Mouse (Mus musculus) limb, embryonic 15.5 days (tissue): ENCODE data around the gene Tmf1. TPM values are rescaled to one million over a fixed set of nuclear protein-coding genes. Genes with fewer than 3 reads are reported as not detected.

ENCODE experiments used
- ATAC-seq: fragments of 200-750 bp; cut with Nextera tagmentation; 2 replicates; pipeline ENCODE4 v1.8.0; 2017; ENCODE audit warnings: low read depth, moderate TSS enrichment; ENCODE audit not compliant: insufficient number of reproducible peaks, low FRiP score, low TSS enrichment
- H3K27ac ChIP-seq: fragments of 300-500 bp; sonication (generic); 2 replicates; pipeline ENCODE4 v1.5.1; 2015; ENCODE audit warnings: moderate library complexity, mild to moderate bottlenecking, inconsistent platforms
- H3K27me3 ChIP-seq: fragments of 300-500 bp; sonication (generic); 2 replicates; pipeline ENCODE4 v1.6.1; 2015; ENCODE audit warnings: inconsistent platforms
- H3K36me3 ChIP-seq: fragments of 300-500 bp; sonication (generic); 2 replicates; pipeline ENCODE4 v1.6.1; 2015; ENCODE audit warnings: inconsistent platforms
- H3K4me1 ChIP-seq: fragments of 300-500 bp; sonication (generic); 2 replicates; pipeline ENCODE4 v1.6.1; 2015; ENCODE audit warnings: inconsistent platforms
- H3K4me2 ChIP-seq: fragments of 300-500 bp; sonication (generic); 2 replicates; pipeline ENCODE4 v1.6.1; 2015; ENCODE audit warnings: mild to moderate bottlenecking, inconsistent platforms
- H3K4me3 ChIP-seq: fragments of 300-500 bp; sonication (generic); 2 replicates; pipeline ENCODE4 v1.5.1; 2015; ENCODE audit warnings: mild to moderate bottlenecking, inconsistent platforms
- H3K9ac ChIP-seq: fragments of 300-500 bp; sonication (generic); 2 replicates; pipeline ENCODE4 v1.6.1; 2015; ENCODE audit warnings: inconsistent platforms
- H3K9me3 ChIP-seq: fragments of 300-500 bp; sonication (generic); 2 replicates; pipeline ENCODE4 v1.6.1; 2016; ENCODE audit warnings: inconsistent platforms
- WGBS: fragments of 180-500 bp; shearing (Covaris S2); methylation state at CpG from one replicate; pipeline ENCODE4 v1.1.7; 2015; 5-methylcytosine and 5-hydroxymethylcytosine counted together
- polyA plus RNA-seq: library from polyadenylated mRNA; unstranded; fragments of >200 nt; fragmentation: Nextera tagmentation; extraction: Ambion mirVana; gene quantifications from 2 replicates; pipeline ENCODE4 v1.2.1, GENCODE M21; 2015

Gene Tmf1
- polyA plus RNA-seq, result 38.5 and 40.3 TPM in 2 replicates

DNA sequence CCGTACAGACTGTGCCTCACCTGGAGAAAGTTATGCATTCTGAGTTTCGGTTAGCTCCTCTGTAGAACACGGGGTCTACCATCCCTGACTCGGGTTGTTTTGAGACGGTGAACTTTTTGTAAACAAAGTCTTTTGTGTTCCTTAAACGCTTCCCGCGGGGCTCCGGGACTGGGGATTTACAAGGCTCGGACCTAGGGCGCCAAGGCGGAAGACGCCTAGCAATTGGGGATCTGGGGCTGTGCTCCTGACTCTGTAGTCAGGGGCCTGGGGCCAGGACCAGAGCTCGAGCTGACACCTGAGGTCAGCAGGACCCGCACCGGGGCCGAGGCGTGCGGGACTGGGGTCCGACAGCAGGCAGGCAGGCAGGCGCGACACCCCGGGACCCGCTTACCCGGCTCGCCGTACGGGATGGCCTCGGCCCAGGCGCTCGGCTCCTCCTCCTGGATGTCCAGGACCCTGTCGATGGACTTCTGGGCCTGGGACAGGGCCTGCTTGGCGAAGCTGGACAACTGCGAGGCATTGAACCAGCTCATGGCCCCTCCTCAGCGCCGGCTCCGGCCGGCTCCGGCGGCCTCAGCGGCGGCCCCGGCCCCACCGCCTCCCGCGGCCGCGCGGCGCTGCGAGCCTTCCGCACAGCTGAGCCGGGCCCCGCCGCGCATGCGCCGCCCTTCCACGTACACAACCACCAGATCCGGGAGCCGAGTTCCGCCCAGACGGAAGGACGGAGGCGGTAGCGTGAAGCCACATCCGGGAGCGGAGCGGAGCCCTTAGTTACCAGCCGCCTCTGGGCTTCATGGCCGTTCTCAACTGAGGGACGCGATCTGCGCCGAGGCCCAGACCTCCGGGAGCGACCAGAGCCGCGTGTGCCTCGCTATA, at the start of gene Tmf1:
Gene Tmf1 (minus strand): TSS at position 632 of the 876 bp plus-strand sequence.
- WGBS, result under 1% methylated on average over 80 of the region's 80 CpGs
- H3K9me3 ChIP-seq, result no peaks in the 10 kb centered on the region
- H3K4me1 ChIP-seq, result peaks cover 15% of the 10 kb centered on the region
- peak within 1 kb of the TSS; percentile 93 for H3K27ac ChIP-seq
- H3K9ac ChIP-seq, result peak within 1 kb of the TSS; percentile 89
- H3K36me3 ChIP-seq, result peaks cover 15% of the 10 kb centered on the region; the same call in 1 of the 2 replicates
- peak within 1 kb of the TSS; percentile 59 for H3K4me2 ChIP-seq
- no peaks in the 10 kb centered on the region for H3K27me3 ChIP-seq
- H3K4me3 ChIP-seq, result peak within 1 kb of the TSS; percentile 92
- ATAC-seq, result peak; percentile 97

DNA sequence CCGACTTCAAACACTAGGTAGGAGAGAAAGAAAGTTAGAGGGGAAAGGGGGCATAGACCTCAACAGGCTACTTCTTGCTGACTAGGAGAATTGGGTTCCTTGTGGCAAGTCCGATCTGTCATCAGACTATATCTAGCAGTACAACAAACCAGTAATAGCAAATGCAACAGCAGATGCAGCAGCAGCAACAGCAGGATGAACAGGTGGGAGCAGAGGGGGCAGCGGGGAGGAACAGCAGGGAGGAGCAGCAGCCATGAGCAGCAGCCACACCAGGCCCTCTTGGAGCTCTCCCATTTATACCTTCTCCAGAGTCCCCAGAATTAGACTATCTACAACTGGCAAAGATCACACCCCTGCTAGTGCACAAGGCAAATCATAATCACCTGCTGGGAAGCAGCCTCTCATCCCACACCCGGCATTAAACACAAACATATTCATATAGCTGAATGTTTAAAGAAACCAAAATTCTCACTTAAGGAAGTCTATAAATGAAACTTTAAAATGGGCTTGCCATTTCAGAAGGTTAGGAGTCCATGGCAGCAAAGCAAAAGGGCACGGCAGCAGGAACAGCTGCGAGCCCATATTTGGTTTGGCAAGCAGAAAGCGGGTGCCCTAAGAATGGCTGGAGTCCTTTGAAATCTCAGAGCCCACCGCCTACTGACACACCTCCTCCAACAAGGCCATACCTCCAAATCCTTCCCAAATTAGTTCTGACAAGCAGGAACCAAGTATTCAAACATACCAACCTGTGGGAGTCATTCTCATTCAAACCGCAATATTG, 48.3 kb upstream of the Tmf1 start:
- H3K27ac ChIP-seq, result no peak overlapping the region
- 88% methylated on average over 9 of the region's 9 CpGs for WGBS
- peaks cover 27% of the 10 kb centered on the region for H3K36me3 ChIP-seq
- H3K4me2 ChIP-seq, result no peak overlapping the region
- ATAC-seq, result no peak
- H3K27me3 ChIP-seq, result peaks cover 20% of the 10 kb centered on the region; the same call in 1 of the 2 replicates
- H3K4me1 ChIP-seq, result peaks cover 5% of the 10 kb centered on the region; the same call in 1 of the 2 replicates
- no peak overlapping the region for H3K4me3 ChIP-seq
- no peaks in the 10 kb centered on the region for H3K9me3 ChIP-seq
- no peak overlapping the region for H3K9ac ChIP-seq

DNA sequence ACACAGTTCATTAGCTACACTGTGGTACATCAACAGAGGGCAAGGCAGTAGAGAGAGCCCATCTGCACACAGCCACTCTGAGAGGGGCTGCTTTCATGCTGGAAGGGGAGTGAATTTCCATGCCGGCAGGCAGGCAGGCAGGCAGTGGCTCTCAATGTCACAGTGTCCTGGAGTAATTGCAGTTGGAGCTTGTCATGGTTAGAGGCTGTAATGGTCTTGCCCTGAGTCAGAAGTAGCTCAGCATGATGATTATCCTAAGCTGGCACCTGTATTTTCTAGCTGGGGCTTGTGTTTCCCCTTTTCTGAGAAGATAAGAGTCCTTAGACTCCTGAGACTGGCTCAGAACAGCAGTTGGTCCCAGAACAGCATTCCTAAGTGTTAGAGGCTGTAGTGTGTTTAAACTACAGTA, 47.2 kb upstream of the Tmf1 start:
- H3K27ac ChIP-seq, result no peak overlapping the region
- H3K27me3 ChIP-seq, result peaks cover 10% of the 10 kb centered on the region; the same call in 1 of the 2 replicates
- peaks cover 14% of the 10 kb centered on the region; the same call in 1 of the 2 replicates for H3K4me1 ChIP-seq
- peaks cover 17% of the 10 kb centered on the region for H3K36me3 ChIP-seq
- H3K9me3 ChIP-seq, result no peaks in the 10 kb centered on the region
- H3K4me2 ChIP-seq, result no peak overlapping the region
- WGBS, result 50% methylated on average over 1 of the region's 1 CpGs
- ATAC-seq, result no peak
- H3K9ac ChIP-seq, result no peak overlapping the region
- H3K4me3 ChIP-seq, result no peak overlapping the region

DNA sequence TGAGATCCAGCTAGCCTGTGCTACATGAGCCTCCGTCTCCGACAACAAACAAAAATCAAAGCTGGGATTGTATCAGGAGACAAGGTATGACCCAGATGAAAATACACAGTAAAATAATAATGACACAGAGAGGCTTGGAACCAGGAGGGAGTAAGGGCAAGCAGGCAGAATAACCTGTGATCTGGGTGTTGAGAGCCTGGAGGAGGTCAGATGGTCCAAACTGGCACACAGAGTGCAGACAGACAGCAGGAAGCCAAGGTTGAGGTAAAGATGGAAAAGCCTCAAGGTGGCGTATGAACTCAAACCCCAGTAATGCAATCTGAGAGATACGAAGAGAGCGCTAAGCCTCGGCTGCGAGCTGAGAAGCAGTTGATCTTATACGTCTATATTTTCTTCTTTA, 45.6 kb upstream of the Tmf1 start:
- WGBS, result 95% methylated on average over 8 of the region's 8 CpGs

DNA sequence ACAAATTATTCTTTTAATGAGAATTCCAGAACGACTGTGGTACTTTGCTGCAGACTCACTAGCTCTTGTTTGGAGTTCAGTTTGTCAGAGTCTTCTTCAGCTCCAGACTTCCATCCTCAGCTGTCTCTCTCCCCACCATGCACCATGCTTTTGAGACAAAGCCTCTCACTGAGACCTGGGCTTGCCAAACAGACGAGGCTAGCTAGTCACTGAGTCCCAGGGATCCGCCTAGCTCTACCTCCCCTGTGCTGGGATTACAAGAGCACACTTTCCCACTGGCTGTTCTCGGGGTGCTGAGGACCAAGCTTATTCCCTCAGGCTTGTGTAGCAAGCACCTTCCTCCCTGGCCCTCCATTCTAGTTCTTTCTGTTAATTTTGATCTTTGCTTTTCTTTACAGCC, 44.6 kb upstream of the Tmf1 start:
- Histone ChIP-seq H3K4me2 (no peak overlapping the region), H3K9ac (no peak overlapping the region), H3K4me1 (peaks cover 14% of the 10 kb centered on the region; the same call in 1 of the 2 replicates), H3K27me3 (peaks cover 4% of the 10 kb centered on the region; the same call in 1 of the 2 replicates), H3K4me3 (no peak overlapping the region), H3K27ac (peak overlapping the region; percentile 23; the same call in 1 of the 2 replicates), H3K36me3 (peaks cover 4% of the 10 kb centered on the region; the same call in 1 of the 2 replicates), H3K9me3 (no peaks in the 10 kb centered on the region)
- ATAC-seq, result no peak
- WGBS, result 63% methylated on average over 4 of the region's 4 CpGs

More for the DNA sequence above, 45.6 kb upstream of the Tmf1 start:
- Histone ChIP-seq H3K9me3 (no peaks in the 10 kb centered on the region), H3K27me3 (peaks cover 6% of the 10 kb centered on the region; the same call in 1 of the 2 replicates), H3K36me3 (peaks cover 8% of the 10 kb centered on the region), H3K9ac (no peak overlapping the region), H3K4me2 (no peak overlapping the region), H3K4me1 (peaks cover 14% of the 10 kb centered on the region; the same call in 1 of the 2 replicates), H3K4me3 (no peak overlapping the region), H3K27ac (no peak overlapping the region)
- no peak for ATAC-seq

DNA sequence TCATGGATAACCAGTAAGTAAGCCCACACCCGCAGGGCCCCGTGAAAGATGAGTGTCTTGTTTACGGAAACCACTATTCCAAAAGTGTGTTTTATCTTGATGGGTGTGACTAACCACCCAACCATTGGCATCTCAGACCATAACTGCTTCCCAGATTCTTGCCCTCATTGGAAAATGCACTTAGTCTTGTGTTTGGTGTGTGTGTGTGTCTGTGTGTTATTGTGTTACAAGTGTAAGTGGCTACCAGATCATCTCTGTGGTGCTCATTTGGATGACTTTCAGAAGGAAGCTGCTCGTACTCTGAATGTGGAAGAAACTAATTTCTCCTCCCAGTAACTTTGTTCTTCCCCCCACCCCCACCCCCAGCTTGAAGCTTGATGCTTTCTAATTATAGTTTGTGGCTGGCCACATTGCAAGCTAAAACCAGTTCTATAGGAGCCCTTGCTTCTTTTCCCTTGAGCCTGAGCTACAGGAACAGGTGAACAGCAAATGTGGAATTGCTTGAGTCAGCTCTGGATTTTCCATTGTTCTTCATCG, 44.1 kb upstream of the Tmf1 start:
- H3K4me2 ChIP-seq, result no peak overlapping the region
- no peak overlapping the region for H3K9ac ChIP-seq
- H3K27me3 ChIP-seq, result peaks cover under 1% of the 10 kb centered on the region; the same call in 1 of the 2 replicates
- peaks cover 4% of the 10 kb centered on the region; the same call in 1 of the 2 replicates for H3K36me3 ChIP-seq
- no peak overlapping the region for H3K4me3 ChIP-seq
- H3K27ac ChIP-seq, result peak overlapping the region; percentile 39; the same call in 1 of the 2 replicates
- no peaks in the 10 kb centered on the region for H3K9me3 ChIP-seq
- ATAC-seq, result peak; percentile 52; the same call in 1 of the 2 replicates
- WGBS, result 51% methylated on average over 5 of the region's 5 CpGs
- H3K4me1 ChIP-seq, result peaks cover 14% of the 10 kb centered on the region; the same call in 1 of the 2 replicates

DNA sequence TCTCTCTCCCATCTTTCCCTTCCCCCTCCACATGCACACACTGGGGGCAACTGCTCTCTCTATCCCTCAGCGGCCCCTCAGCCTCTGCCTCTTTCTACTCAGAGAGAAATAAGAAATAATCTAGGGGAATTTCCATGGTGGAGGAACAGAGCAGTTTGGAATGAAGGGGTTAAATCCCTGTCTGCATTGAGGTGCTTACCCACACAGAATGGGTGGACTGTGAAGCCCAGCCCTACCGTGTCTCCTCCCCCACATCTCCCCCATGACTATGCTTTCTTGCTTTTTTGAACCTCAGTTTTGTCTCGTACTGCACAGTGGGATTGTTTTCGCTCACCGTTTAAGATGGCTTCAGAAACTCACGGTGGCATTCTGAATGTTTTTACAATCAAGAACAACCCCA, 43.4 kb upstream of the Tmf1 start:
- Histone ChIP-seq H3K4me2 (no peak overlapping the region), H3K4me3 (no peak overlapping the region), H3K27ac (no peak overlapping the region), H3K9ac (no peak overlapping the region), H3K9me3 (no peaks in the 10 kb centered on the region), H3K36me3 (peaks cover 4% of the 10 kb centered on the region; the same call in 1 of the 2 replicates), H3K27me3 (no peaks in the 10 kb centered on the region; the same call in 1 of the 2 replicates), H3K4me1 (peaks cover 14% of the 10 kb centered on the region; the same call in 1 of the 2 replicates)
- no peak for ATAC-seq
- 51% methylated on average over 6 of the region's 6 CpGs for WGBS

DNA sequence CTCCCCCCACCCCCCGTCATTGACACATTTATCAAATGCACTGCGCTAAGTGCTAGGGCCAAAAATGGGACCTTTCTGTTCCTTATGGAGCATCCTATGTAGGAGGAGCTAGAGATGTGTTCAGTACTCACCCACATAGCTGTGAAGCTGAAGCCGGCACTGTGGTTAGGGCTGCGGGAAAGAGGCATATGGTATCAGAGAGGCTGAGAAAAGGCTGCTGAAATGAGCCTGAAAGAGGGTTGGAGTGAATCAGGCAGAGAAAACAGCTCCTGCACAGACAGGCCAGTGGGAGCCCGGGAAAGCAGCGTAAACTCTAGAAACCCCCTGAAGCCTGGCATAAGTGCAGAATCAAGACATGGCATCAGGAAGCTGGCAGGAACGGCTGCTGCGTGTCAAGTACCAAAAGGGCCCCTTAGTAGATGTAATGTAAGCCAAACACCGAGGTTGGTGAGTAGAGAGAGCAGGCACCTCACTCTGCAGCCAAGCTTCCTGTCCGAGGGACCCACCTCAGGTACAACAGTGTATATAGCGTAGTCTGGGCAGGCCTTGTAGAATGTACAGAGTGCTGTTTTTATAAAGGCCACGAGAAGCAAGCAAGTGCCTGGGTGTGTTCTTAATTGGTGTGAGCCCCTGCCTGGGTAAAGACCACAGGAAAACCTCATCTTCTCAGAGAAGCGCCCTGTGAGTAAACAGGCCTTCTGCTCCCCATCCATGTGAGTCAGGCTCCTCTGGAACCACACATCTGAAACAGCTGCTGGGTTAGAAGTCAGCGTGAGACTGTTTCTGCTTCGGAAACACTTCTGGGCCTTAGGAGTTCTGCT, 42.5 kb upstream of the Tmf1 start:
- ATAC-seq, result no peak
- Histone ChIP-seq H3K9ac (no peak overlapping the region), H3K27me3 (no peaks in the 10 kb centered on the region), H3K4me3 (no peak overlapping the region), H3K27ac (peak overlapping the region; percentile 19), H3K4me1 (peaks cover 14% of the 10 kb centered on the region; the same call in 1 of the 2 replicates), H3K4me2 (no peak overlapping the region), H3K9me3 (no peaks in the 10 kb centered on the region), H3K36me3 (peaks cover 4% of the 10 kb centered on the region; the same call in 1 of the 2 replicates)
- WGBS, result 61% methylated on average over 15 of the region's 15 CpGs

DNA sequence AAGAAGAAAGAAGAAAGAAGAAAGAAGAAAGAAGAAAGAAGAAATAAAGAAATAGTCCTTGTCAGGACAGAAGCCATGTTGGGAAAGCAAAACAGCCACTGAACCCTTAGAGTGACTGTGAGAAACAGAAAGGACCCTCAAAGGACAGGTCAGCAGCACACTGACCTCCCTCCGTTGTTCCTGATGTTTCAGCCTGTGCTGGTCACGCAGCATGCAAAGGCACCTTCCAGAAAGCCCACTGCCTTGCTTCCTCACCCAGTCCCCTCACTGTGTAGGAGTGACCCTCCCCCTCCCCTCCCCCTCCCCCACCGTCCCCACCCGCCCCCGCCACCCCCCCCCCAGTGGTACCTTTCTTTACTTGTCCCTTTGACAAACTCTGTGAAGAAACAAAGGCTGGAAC, 41.8 kb upstream of the Tmf1 start:
- Histone ChIP-seq H3K9me3 (no peaks in the 10 kb centered on the region), H3K4me1 (peaks cover 14% of the 10 kb centered on the region; the same call in 1 of the 2 replicates), H3K4me2 (no peak overlapping the region), H3K27me3 (no peaks in the 10 kb centered on the region), H3K36me3 (peaks cover 4% of the 10 kb centered on the region; the same call in 1 of the 2 replicates), H3K9ac (no peak overlapping the region), H3K27ac (no peak overlapping the region), H3K4me3 (no peak overlapping the region)
- no peak for ATAC-seq
- WGBS, result 82% methylated on average over 2 of the region's 5 CpGs

DNA sequence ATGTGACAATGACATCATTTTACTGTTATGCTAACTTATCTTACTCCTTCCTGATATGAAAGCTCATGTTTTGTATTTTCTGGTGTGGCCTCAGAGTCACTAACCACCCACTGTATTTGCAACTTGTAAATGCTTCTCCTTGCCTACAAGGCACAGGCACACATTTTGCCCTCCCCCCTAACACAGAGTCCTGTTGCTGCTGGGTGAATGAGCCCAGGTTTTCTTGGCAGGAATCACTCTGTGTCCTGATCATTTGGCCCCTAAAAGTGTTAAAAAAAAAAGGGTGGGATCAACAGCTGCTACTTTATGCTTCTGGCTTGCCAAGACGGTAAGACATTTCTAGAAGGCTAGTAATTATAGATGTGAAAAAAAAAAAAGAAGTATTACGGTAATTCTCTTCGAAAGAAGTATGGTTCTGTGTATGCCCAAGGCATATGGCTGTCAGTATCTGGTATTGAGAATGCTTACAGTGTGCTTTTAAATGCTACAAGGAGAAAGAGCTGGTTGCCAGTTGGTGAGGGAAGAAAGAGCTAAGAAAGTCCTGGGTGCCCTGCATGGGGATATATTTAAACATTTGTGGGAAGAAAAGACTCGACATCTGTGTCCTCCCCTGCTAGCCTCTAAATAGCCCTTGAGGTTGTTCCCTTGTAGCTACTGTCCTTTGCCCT, 37.4 kb upstream of the Tmf1 start:
- 54% methylated on average over 4 of the region's 4 CpGs for WGBS
- Histone ChIP-seq H3K4me2 (no peak overlapping the region), H3K4me3 (no peak overlapping the region), H3K9me3 (no peaks in the 10 kb centered on the region), H3K4me1 (peaks cover 7% of the 10 kb centered on the region; the same call in 1 of the 2 replicates), H3K36me3 (no peaks in the 10 kb centered on the region; the same call in 1 of the 2 replicates), H3K27ac (no peak overlapping the region), H3K27me3 (no peaks in the 10 kb centered on the region), H3K9ac (no peak overlapping the region)
- ATAC-seq, result no peak
